Mouse (Mus musculus): ENCODE results near the gene Ptbp3.

Ptbp3 gene

GRCm38 (mm10) chr4:59437990-59438854 lies 110.9 kb downstream of the Ptbp3 start, which contains the start of gene Susd1:
Gene Susd1 (minus strand): TSS chr4:59438633.
- peak; percentile 71 for DNase-seq (ENCODE audit: low spot score)

- no peak for DNase-seq (ENCODE audit: low spot score)
Observed at GRCm38 (mm10) chr4:59435951-59436350, 113.2 kb downstream of the Ptbp3 start.

- DNase-seq (ENCODE audit: low spot score), result no peak
Observed at GRCm38 (mm10) chr4:59434039-59434438, 115.1 kb downstream of the Ptbp3 start.

DNA sequence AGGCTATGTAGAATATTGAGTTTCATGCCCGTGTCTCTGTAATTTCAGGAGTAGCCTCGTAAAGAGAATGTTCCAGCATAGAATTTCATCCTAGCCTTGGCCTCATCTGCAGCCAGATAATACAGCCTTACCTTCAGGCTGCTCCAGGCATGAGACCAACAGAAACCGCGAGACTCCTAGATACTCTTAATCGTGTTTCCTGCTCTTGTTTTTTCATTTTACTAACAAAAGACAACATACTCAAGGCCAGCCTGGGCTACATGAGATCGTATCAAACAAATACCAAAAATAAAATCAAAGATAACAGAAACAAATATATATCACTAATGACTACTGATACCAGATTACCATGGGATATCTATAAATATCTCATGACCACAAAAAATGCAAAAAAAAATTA lies 120.0 kb downstream of the Ptbp3 start:
- no peak for DNase-seq (ENCODE audit: low spot score)

DNA sequence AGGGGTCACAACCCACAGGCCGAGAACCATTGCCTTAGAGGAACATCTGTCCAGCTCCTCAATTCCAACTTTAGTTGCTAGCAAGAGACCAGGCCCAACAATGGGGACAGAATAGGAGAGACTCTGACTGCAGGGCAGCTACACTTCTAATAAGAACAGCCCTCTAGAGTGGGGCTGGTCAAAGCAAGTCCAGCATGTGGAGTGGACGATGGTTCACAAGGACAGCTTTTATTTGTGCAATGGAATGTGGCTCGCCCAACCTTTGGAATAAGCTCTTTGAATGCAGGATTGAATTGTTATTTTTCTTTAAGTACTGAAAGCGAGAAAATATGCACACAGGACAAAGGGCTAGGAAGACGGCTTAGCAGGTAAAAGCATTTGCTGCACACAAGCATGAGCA lies 122.7 kb downstream of the Ptbp3 start:
- no peak for DNase-seq (ENCODE audit: low spot score)

DNA sequence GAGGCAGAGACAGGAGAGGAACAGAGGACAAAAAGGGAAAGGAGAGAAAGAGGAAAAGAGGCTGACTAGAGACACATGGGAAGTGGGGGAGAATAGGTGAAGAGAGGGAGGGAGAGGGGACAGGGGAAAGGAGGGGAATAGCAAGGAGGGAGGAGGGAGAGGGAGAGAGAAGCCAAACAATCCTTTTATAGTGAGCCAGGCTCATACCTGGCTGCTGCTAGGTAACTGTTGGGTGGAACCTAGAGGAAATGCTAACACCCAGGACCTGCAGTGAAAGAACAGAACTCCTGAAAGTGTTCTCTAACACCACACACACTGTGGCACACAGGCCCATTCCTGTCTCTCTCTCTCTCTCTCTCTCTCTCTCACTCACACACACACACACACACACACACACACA lies 126.4 kb downstream of the Ptbp3 start:
- no peak for DNase-seq (ENCODE audit: low spot score)

DNA sequence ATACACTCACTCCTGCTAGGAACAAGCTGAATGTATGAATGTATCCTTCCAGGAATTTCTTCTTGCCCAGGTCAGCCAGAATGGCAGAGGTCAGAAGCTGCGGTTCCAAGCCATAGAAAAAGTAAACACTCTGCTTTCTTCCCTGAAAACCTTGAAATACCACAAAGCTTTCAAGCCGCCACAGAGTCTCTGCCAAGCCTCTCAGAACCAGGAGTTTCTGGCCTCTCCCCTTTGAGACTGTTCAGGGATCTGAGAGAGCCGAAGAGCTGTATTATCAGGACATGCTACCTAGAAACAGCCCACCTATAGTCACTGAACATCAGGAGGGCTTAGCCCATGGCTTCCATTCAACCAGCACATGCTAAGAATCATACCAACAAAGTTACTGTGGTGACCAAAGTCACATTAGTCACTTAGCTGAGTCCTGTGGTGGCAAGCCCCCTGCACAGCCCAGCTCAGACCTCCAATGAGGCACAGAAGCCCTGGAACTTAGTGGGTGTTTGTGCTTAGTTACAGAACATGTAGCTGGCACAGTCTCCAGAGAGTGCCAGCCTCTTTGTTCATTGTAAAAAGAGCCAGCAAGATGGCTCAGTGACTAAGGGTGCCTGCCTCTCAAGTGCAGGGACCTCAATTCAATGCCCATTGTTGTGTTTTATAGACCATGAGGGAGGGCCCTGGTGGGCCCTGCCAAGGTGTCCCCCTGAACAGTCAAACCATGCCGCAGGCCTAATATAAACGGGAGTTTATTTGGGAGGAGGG lies 127.0 kb downstream of the Ptbp3 start:
- no peak for DNase-seq (ENCODE audit: low spot score)

Measured in embryo, embryonic 10 days (tissue).